Mouse (Mus musculus) ovary, postnatal 14 days (tissue): ENCODE measurements around the gene Speer2.

Experiments used
- DNase-seq: peaks from one replicate; pipeline ENCODE4 v3.0.0; 2022; ENCODE audit warnings: low spot score

Gene Speer2

DNA sequence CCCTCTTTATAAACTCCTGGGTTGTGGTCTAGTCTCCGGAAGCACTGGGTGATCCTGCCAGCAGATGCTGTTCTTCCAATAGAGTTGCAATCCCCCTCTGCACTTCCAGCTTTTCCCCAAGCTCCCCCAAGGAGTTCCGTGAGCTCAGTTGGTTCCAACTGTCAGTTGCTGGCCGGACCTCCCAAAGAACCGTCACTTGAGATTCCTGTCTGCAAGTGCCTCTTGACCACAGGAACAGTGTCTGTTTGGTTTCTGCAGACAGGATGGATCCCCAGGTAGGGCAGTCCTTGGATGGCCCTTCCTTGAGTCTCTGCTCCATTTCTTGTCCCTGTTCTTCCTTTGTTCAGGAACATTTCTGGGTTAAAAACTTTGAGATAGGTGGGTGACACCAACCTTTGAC is at the start of gene Speer2:
TSS of gene Speer2 (minus strand) at position 101 of the 400 bp plus-strand sequence.
- DNase-seq = no peak

DNA sequence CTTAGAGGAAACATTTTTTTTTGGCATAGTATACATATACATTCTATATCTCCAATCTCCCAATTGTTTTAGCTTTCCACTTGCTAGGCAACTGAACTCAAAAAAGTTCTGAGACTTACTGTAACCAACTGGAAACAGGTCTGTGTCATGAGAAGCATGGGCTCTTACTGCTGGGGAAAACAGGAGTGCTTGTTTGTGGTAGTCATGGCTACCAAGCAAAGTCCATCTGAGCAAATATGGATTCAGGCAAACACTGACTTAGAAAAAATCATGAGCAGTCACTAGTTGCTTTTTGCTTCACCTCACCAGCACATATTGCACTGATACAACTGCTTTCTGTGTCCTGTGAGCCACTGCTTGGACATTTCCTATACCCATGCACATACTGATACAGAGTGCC is 40.8 kb upstream of the Speer2 start:
- DNase-seq = no peak

GRCm38 (mm10) chr16:69880712-69881111 is 17.2 kb upstream of the Speer2 start:
- no peak for DNase-seq

DNA sequence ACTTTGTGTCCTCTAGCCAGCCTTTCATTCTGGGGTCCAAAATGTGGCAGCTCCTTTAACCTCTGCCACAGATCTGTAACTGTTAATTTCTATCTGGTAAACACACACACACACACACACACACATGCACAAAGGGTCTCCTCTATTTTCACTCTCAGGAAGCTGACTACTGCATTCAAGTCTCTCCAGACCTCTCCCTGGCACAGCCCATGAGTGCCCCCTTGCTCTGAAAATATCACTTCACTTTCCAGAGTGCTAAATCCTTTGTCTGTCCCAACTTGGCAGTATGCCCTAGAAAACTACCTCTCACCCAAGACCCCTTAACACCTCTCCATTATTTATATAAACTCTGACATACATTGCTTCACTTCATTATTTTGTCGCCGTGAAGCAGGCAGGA is 26.9 kb downstream of the Speer2 start:
- DNase-seq = no peak

DNA sequence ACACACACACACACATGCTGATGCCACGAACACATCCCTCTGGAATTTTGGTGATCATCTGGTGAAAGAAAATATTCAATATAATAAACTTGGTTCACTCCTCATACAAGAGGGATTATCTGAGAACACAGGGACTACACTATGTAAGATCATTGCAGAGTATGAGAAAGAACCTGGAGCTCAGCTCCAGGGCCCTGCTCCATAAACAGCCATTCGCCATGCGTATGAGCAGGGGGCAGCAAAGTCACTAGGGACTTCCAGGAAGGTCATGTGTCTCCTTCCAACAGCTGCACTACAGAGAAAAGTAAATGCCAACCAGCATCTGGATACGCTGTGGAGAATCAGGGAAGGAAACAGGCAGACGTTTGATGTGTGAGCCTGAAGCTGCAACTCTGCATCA is 49.9 kb downstream of the Speer2 start:
- DNase-seq = no peak
